Mouse (Mus musculus) B cell, adult 2 months (primary cell): ENCODE measurements around the gene Pdss2.

Experiments
- DNase-seq, 2 experiments: peaks; one replicate each; pipeline ENCODE4 v3.0.0; 2022

The Pdss2 gene

GRCm38 (mm10) chr10:43487441-43488010 is 266.2 kb downstream of the Pdss2 start:
- no peak for DNase-seq

GRCm38 (mm10) chr10:43488258-43488657 is 267.0 kb downstream of the Pdss2 start:
- DNase-seq, result no peak

DNA sequence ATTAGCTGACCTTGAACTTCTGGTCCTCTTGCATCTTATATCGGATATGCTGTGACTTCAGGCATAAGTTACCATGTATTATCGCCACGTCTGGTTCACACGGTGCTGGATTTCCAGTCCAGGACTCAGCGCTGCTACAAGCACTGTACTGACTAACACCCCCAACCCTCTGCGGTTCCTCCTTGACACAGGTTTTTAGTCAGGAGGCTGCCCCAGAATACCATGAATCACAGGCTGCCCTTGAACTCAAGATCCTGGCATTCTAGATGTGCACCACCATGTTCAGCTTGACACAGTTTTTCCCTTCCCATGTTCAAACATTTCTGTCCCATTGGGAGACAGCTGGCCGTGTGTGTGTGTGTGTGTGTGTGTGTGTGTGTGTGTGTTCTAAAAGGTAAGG is 267.9 kb downstream of the Pdss2 start:
- DNase-seq, result no peak

DNA sequence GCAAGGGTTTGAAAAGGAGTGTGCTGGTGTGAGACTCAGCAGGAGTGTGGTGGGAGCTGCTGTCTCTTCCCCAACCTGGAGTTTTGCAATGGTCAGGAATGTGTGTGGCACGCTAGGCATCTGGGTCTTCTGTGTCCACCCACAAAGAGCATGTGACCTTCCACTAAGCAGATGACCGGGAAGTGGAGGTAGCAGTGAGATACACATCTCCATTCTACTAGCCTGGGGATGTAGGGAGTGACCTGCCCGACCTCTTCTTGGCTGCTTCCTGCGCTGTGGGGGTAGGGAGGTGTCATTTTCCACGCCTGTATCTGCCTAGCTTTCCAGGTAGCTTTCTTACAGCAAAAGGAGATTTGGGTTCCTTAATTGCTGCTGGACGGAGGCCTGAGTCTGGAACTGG is 268.3 kb downstream of the Pdss2 start:
- no peak for DNase-seq

DNA sequence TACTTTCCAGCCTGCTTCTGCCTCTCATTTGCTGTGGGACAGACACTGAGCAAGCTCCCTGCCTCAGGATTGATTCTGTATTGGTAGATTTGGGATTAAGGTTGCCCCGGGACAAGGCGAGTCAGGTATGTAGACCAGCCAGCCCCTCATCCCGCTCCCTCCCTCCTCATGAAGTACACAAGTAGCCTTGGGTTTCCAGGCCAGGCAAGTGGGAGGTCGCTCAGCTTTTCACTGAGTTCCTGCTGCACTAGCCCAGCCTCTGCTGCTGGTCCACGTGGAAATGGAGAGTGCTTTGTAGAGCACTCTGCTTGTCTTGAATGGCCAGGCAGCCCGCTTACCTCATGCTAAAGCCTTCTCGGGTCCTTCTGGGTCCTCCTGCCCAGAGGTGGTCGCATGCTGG is 268.7 kb downstream of the Pdss2 start:
- no peak for DNase-seq

DNA sequence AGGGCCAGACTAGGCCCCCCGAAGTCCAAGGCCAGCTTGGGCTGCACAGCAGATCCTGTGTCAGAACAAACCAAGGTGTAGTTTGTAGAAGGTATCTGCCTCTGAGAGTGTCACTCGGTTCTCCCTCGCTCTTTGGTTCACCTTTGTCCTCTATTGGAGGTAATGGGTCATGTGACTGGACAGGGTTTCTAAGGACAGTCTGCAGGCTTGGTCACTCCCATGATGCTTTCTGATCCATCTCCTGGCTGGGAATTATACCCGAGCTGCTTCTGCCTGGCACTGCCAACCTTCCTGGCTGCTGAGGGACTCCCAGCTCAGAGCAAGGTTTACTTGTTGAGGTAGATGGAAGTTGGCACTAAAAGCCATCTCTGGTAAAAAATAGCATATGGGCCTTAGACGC is 269.6 kb downstream of the Pdss2 start:
- no peak for DNase-seq

- no peak for DNase-seq
Observed at GRCm38 (mm10) chr10:43502599-43502998, 281.3 kb downstream of the Pdss2 start.

DNA sequence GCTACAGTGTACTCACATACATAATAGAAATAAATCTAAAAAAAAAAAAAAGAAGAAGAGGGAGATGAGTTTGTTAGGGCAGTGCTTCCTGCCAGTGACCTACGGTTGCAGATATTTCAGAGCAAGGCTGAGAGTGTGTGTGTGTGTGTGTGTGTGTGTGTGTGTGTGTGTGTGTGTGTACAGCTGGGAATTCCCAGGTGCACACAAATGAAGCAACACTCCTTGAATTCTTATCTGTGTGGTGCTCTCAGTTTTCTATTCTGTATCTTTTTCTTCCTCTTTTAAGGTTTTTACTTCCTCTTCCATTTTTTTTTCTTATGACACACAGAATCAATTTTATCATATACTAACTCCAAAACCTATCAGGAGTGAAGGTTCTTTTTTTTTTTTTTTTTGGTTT is 283.0 kb downstream of the Pdss2 start:
- peak in 1 of 2 experiments; percentile 7 for DNase-seq

GRCm38 (mm10) chr10:43507051-43507450 is 285.8 kb downstream of the Pdss2 start:
- DNase-seq, result no peak

DNA sequence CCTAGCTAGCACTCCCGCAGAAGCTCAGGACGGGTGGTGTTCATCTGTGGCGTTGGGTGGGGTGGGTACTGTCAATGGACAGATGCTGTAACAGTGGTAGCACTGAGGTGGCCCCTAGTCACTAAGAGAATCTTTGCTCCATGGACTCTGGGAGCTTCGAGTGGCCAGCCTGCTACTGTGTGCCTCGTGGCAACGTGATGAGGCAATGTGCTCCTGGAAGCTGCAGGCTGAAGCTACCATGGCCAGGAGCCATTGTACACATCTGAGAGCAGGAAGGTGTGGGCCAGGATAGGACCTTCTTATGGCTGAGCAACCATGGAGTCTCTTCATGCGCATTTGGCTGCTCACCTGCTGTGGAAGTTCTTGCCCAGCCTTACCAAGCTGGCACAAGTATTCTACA is 287.9 kb downstream of the Pdss2 start:
- no peak for DNase-seq

- no peak for DNase-seq
Observed at GRCm38 (mm10) chr10:43512976-43513375, 291.7 kb downstream of the Pdss2 start.
